Mouse (Mus musculus) MEL (cell line): Measurements from ENCODE around the gene Plekha7.

Experiments used
- CTCF ChIP-seq, 3 experiments: IDR thresholded peaks in 2 of 3; conservative IDR thresholded peaks in 1 of 3; 2 replicates each; pipeline ENCODE4 v1.5.1; 2011 to 2012; ENCODE audit warnings: low read length in 3 of 3, low read depth in 2 of 3, mild to moderate bottlenecking in 2 of 3, improper control_type of control experiment in 1 of 3, inconsistent platforms in 1 of 3, mixed read lengths in 1 of 3, moderate library complexity in 1 of 3; ENCODE audit not compliant: control insufficient read depth in 1 of 3, insufficient read depth in 1 of 3, poor library complexity in 1 of 3, severe bottlenecking in 1 of 3
- E2F4 ChIP-seq: IDR thresholded peaks from 2 replicates; pipeline ENCODE4 v1.6.1; 2011; ENCODE audit warnings: low read depth, low read length, improper control_type of control experiment, borderline replicate concordance
- GABPA ChIP-seq: IDR thresholded peaks from 2 replicates; pipeline ENCODE4 v1.6.1; 2012; ENCODE audit warnings: low read depth, mild to moderate bottlenecking, inconsistent platforms, low read length, improper control_type of control experiment, moderate library complexity
- GATA1 ChIP-seq: IDR thresholded peaks from 2 replicates; pipeline ENCODE4 v1.6.1; 2011; ENCODE audit warnings: low read depth, low read length, improper control_type of control experiment
- JUND ChIP-seq: IDR thresholded peaks from 2 replicates; pipeline ENCODE4 v1.6.1; 2011; ENCODE audit warnings: low read depth, mild to moderate bottlenecking, improper control_type of control experiment, low read length
- MAZ ChIP-seq: IDR thresholded peaks from 2 replicates; pipeline ENCODE4 v1.6.1; 2012; ENCODE audit warnings: low read depth, mild to moderate bottlenecking, inconsistent platforms, low read length, improper control_type of control experiment
- MXI1 ChIP-seq: IDR thresholded peaks from 2 replicates; pipeline ENCODE4 v1.6.1; 2011; ENCODE audit warnings: mild to moderate bottlenecking, low read depth, low read length, improper control_type of control experiment
- POLR2A ChIP-seq, 2 experiments: IDR thresholded peaks; 2 replicates each; pipeline ENCODE4 v1.6.1; 2011 to 2012; ENCODE audit warnings: low read length in 2 of 2, mild to moderate bottlenecking in 2 of 2, control low read depth in 1 of 2, improper control_type of control experiment in 1 of 2, low read depth in 1 of 2, moderate library complexity in 1 of 2; ENCODE audit not compliant: control insufficient read depth in 1 of 2, insufficient read depth in 1 of 2, poor library complexity in 1 of 2
- TAL1 ChIP-seq: IDR thresholded peaks from 2 replicates; pipeline ENCODE4 v1.6.1; 2012; ENCODE audit warnings: mild to moderate bottlenecking, inconsistent platforms, low read length, moderate library complexity, mixed read lengths
- TBP ChIP-seq: IDR thresholded peaks from 2 replicates; pipeline ENCODE4 v1.8.0; 2011; ENCODE audit warnings: low read depth, low read length, improper control_type of control experiment

DNA sequence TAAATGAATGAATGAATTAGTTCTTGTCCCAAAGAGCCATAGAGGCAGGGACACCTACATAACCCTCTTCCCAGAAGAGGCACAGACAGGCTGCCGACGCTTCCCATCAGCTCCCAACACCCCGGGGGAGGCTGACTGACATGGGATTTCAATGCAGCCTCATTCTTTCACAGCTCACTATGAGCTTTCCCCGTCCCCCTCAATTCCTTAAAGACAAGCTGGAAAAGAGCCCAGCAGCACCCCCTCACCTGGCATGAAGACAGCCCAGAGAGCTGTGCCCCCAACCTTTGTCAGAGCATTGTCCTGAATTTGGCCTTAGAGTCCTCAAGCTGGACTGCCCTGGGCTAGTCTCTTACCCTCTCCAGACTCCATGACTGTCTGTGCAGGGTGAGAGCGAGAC lies 122.0 kb downstream of the Plekha7 start:
- TF ChIP-seq POLR2A (IDR thresholded peaks at IDR 0.05; ENCODE audit: control insufficient read depth in 1 of 2, insufficient read depth in 1 of 2, low read depth in 1 of 2, low read length in 2 of 2, poor library complexity in 1 of 2) = no peak
- no peak for TF ChIP-seq GABPA
- TF ChIP-seq CTCF (IDR thresholded peaks at IDR 0.05 in 2 of 3, conservative IDR thresholded peaks at IDR 0.05 in 1 of 3; ENCODE audit: control insufficient read depth in 1 of 3, insufficient read depth in 1 of 3, low read depth in 2 of 3, low read length in 3 of 3, poor library complexity in 1 of 3, severe bottlenecking in 1 of 3) = no peak
- TF ChIP-seq MAZ = no peak
- TF ChIP-seq MXI1 = no peak
- TF ChIP-seq GATA1 = no peak
- no peak for TF ChIP-seq TAL1
- TF ChIP-seq JUND = no peak
- TF ChIP-seq E2F4 = no peak
- TF ChIP-seq TBP = no peak
